8 mouse cellular contexts compared by ENCODE assay signal in genomic region chr11:46056770-46057411, GRCm38 (mm10). TPM values are rescaled to one million over a fixed set of nuclear protein-coding genes. Genes with fewer than 3 reads are reported as not detected.
DNase-seq lines count a peak whose midpoint lies in the region; ATAC-seq and TF ChIP-seq lines count a peak whose summit lies in the region.

No protein-coding gene starts in this region.

- intact Hi-C loops in heart, postnatal 10 days (cut with DNase I) = loop anchor here (5.0 kb wide), 1 partner anchor 35 kb away; no protein-coding TSS in a partner anchor

- peak; percentile 26 for DNase-seq in adrenal gland, postnatal 25 days
- DNase-seq in adrenal gland, adult 8-10 months = no peak
- DNase-seq in 3134 (ENCODE audit: extremely low read depth, insufficient read length, low spot score) = peak; percentile 54
- peak; percentile 69 to 75 for DNase-seq in heart, postnatal 10 days
- DNase-seq in liver, embryonic 11.5 days (ENCODE audit: low spot score) = peak; percentile 39
- DNase-seq in T-cell, adult 2 months (ENCODE audit: low spot score) = no peak

- H3K4me3 ChIP-seq in embryonic facial prominence, embryonic 12.5 days = peak overlapping the region; percentile 68
- H3K4me3 ChIP-seq in liver, embryonic 11.5 days (ENCODE audit: low read depth, low read length) = peak overlapping the region; percentile 56
- peak overlapping the region; percentile 82 for H3K4me3 ChIP-seq in small intestine, adult 2 months (ENCODE audit: low read depth, low read length)

- no peak for ATAC-seq in embryonic facial prominence, embryonic 12.5 days (ENCODE audit: insufficient number of reproducible peaks, insufficient read depth, low FRiP score, low TSS enrichment)
- no peak for ATAC-seq in liver, embryonic 11.5 days (replicated peaks; ENCODE audit: low FRiP score)

- peak overlapping the region; percentile 90 for H3K27ac ChIP-seq in embryonic facial prominence, embryonic 12.5 days
- H3K27ac ChIP-seq in liver, embryonic 11.5 days (ENCODE audit: low read depth, low read length) = no peak overlapping the region
- peak overlapping the region; percentile 78 for H3K27ac ChIP-seq in small intestine, adult 2 months (ENCODE audit: insufficient read depth, low read depth, low read length)

- TF ChIP-seq POLR2A in small intestine, adult 2 months (IDR thresholded peaks at IDR 0.05; ENCODE audit: low read depth, low read length) = no peak

- TF ChIP-seq CTCF in small intestine, adult 2 months (IDR thresholded peaks at IDR 0.05; ENCODE audit: extremely low read depth, insufficient read length, insufficient replicate concordance, low read depth, low read length) = no peak

- peaks cover 8% of the 10 kb centered on the region for H3K4me1 ChIP-seq in embryonic facial prominence, embryonic 12.5 days
- peaks cover 17% of the 10 kb centered on the region for H3K4me1 ChIP-seq in liver, embryonic 11.5 days (replicated peaks; ENCODE audit: control insufficient read depth, insufficient read depth, low read length)
- H3K4me1 ChIP-seq in small intestine, adult 2 months (ENCODE audit: control insufficient read depth, insufficient read depth, insufficient read length, low read length) = no peaks in the 10 kb centered on the region; the same call in 1 of the 2 replicates

- H3K36me3 ChIP-seq in embryonic facial prominence, embryonic 12.5 days = 0 out of 2 replicates have a peak, but pooled peaks cover 13% of the 10 kb centered on the region
- H3K36me3 ChIP-seq in liver, embryonic 11.5 days (ENCODE audit: control insufficient read depth, insufficient read depth, low read length) = no peaks in the 10 kb centered on the region
- H3K36me3 ChIP-seq in small intestine, adult 2 months (ENCODE audit: control insufficient read depth, insufficient read depth, low read length) = no peaks in the 10 kb centered on the region; the same call in 1 of the 2 replicates

- peak overlapping the region; percentile 70 for H3K9ac ChIP-seq in embryonic facial prominence, embryonic 12.5 days
- peak overlapping the region; percentile 57 for H3K9ac ChIP-seq in liver, embryonic 11.5 days (ENCODE audit: low read depth, low read length)

- 3% methylated on average over 25 of the region's 25 CpGs for WGBS in embryonic facial prominence, embryonic 12.5 days
- WGBS in liver, embryonic 11.5 days = 4% methylated on average over 25 of the region's 25 CpGs
- WGBS in small intestine, adult 2 months = 6% methylated on average over 25 of the region's 25 CpGs

- H3K9me3 ChIP-seq in embryonic facial prominence, embryonic 12.5 days = no peaks in the 10 kb centered on the region
- no peaks in the 10 kb centered on the region for H3K9me3 ChIP-seq in liver, embryonic 11.5 days (ENCODE audit: control insufficient read depth, low read length)

- peak overlapping the region; percentile 67 for H3K4me2 ChIP-seq in embryonic facial prominence, embryonic 12.5 days (replicated peaks)
- H3K4me2 ChIP-seq in liver, embryonic 11.5 days = peak overlapping the region; percentile 70

- H3K27me3 ChIP-seq in embryonic facial prominence, embryonic 12.5 days = no peaks in the 10 kb centered on the region
- H3K27me3 ChIP-seq in liver, embryonic 11.5 days (replicated peaks; ENCODE audit: control insufficient read depth, insufficient read depth, low read length) = peaks cover 38% of the 10 kb centered on the region
- H3K27me3 ChIP-seq in small intestine, adult 2 months (ENCODE audit: control insufficient read depth, insufficient read depth, low read length) = peaks cover 11% of the 10 kb centered on the region

RNA-seq across cellular contexts. Expression of gene Adam19, which starts 1.1 kb away (rescaled TPM):
- total RNA-seq in adrenal gland, postnatal 25 days (2021) = 6.1 and 7.0 TPM in 2 replicates
- total RNA-seq in adrenal gland, adult 8-10 months (2022) = 1 to 10 TPM; 1.7 to 5.9 (median 3.8) TPM
- polyA plus RNA-seq in embryonic facial prominence, embryonic 12.5 days (2016; fragmentation: Nextera tagmentation; extraction: Ambion mirVana) = 18.5 and 18.9 TPM in 2 replicates
- 100 to 1,000 TPM; 115 to 153 TPM for total RNA-seq in heart, postnatal 10 days (2021)
- 8.5 and 8.8 TPM in 2 replicates for polyA plus RNA-seq in liver, embryonic 11.5 days (2014; fragmentation: Nextera tagmentation; extraction: Ambion mirVana)
- 4.4 and 6.8 TPM in 2 replicates for polyA plus RNA-seq in small intestine, adult 2 months (2012; rRNA removed)

RNA-seq across cellular contexts. Expression of gene Gm12166, which starts 4.8 kb away (rescaled TPM):
- 1.3 and 4.8 TPM in 2 replicates for total RNA-seq in adrenal gland, postnatal 25 days (2021)
- 1 to 10 TPM; 3.3 to 5.9 (median 4.4) TPM for total RNA-seq in adrenal gland, adult 8-10 months (2022)
- polyA plus RNA-seq in embryonic facial prominence, embryonic 12.5 days (2016; fragmentation: Nextera tagmentation; extraction: Ambion mirVana) = 4.1 and 4.2 TPM in 2 replicates
- 1 to 10 TPM; 2.5 to 3.4 TPM for total RNA-seq in heart, postnatal 10 days (2021)
- 5.5 and 6.6 TPM in 2 replicates for polyA plus RNA-seq in liver, embryonic 11.5 days (2014; fragmentation: Nextera tagmentation; extraction: Ambion mirVana)
- 12.6 and 25.3 TPM in 2 replicates for polyA plus RNA-seq in small intestine, adult 2 months (2012; rRNA removed)

Comparison
In these comparisons a context has a peak if more than half of its experiments do, and no peak if none do; other contexts are left out.
1. DNase-seq: peak in adrenal gland, postnatal 25 days (single experiment), 3134 (single experiment), heart, postnatal 10 days (2 of 2) and liver, embryonic 11.5 days (single experiment); none in adrenal gland, adult 8-10 months (single experiment) and T-cell, adult 2 months (single experiment).
2. RNA of gene Adam19, which starts 1.1 kb away (total RNA-seq): 115 to 153 TPM in heart, postnatal 10 days; 6.1 to 7.0 TPM in adrenal gland, postnatal 25 days and 1.7 to 5.9 TPM in adrenal gland, adult 8-10 months; every median in the first group is over 10 times any median in the second.
3. Peak in every context shown above with its lines, with median percentiles within 50 percentile points of each other: H3K4me3 ChIP-seq.